Mouse (Mus musculus) adrenal gland, postnatal 14 days (tissue): ENCODE measurements around the gene Olfr279. TPM values are rescaled to one million over a fixed set of nuclear protein-coding genes. Genes with fewer than 3 reads are reported as not detected.

Source experiments
- microRNA-seq, 2 experiments: library from miRNA; unstranded; fragments of <30 nt; microRNA quantifications; one replicate each; pipeline ENCODE4 v1.2.0; 2021
- total RNA-seq: library from RNA; stranded (reverse); gene quantifications from 2 replicates; pipeline ENCODE4 v1.2.3, GENCODE M21; 2021

Olfr279 gene
- total RNA-seq, 1 experiment from 2014 or later: not detected

Small RNAs within 50 kb of the gene (microRNA-seq; reads per million reads assigned to microRNA genes)
- 13.6 to 57.9 reads per million in 2 experiments for gene Mir1291

Other genes starting within 250 kb of the Olfr279 start
- not detected in 2 replicates for gene H1fnt, start 235.1 kb upstream of the Olfr279 start, total RNA-seq
- 4.6 and 5.8 TPM in 2 replicates for gene Zfp641, start 196.2 kb upstream of the Olfr279 start, total RNA-seq
- not detected in 2 replicates for gene Olfr285, start 175.0 kb upstream of the Olfr279 start, total RNA-seq
- not detected in 2 replicates for gene Olfr284, start 151.4 kb upstream of the Olfr279 start, total RNA-seq
- gene Olfr283, start 111.5 kb upstream of the Olfr279 start, total RNA-seq: not detected in 2 replicates
- gene Olfr282, start 61.2 kb upstream of the Olfr279 start, total RNA-seq: not detected in 2 replicates
- gene Olfr281, start 39.8 kb upstream of the Olfr279 start, total RNA-seq: not detected in 2 replicates
- gene OR5BS1P, start 22.5 kb upstream of the Olfr279 start, total RNA-seq: not detected in 2 replicates
- gene Lalba, start 9.7 kb upstream of the Olfr279 start, total RNA-seq: not detected in 2 replicates
- 72.5 and 85.8 TPM in 2 replicates for gene Kansl2, start 41.9 kb downstream of the Olfr279 start, total RNA-seq
- 57.0 and 57.3 TPM in 2 replicates for gene Ccnt1, start 78.5 kb downstream of the Olfr279 start, total RNA-seq
- 1.1 TPM in 1 of 2 replicates, not detected in the other for gene 4930415O20Rik, start 78.6 kb downstream of the Olfr279 start, total RNA-seq
- gene Adcy6, start 117.7 kb downstream of the Olfr279 start, total RNA-seq: 73.8 and 86.1 TPM in 2 replicates
- gene Cacnb3, start 138.4 kb downstream of the Olfr279 start, total RNA-seq: 12.0 and 18.2 TPM in 2 replicates
- 85.2 and 87.5 TPM in 2 replicates for gene Ddx23, start 170.5 kb downstream of the Olfr279 start, total RNA-seq
- 2.1 and 3.6 TPM in 2 replicates for gene Rnd1, start 185.1 kb downstream of the Olfr279 start, total RNA-seq
- gene Ccdc65, start 215.8 kb downstream of the Olfr279 start, total RNA-seq: 0.96 and 0.98 TPM in 2 replicates
- 7.2 and 7.7 TPM in 2 replicates for gene Fkbp11, start 235.8 kb downstream of the Olfr279 start, total RNA-seq